Mouse (Mus musculus) cerebellum, adult (tissue): ENCODE measurements around the gene Atp8a2.
A peak's percentile ranks its signal among the peaks of the same experiment; 100 is the strongest.

Experiments used
- ATAC-seq: cut with Nextera tagmentation; 2 replicates; pipeline ENCODE4 v1.9.2; 2017; ENCODE audit warnings: mild to moderate bottlenecking, moderate library complexity, mixed read lengths; ENCODE audit not compliant: insufficient number of reproducible peaks, low FRiP score, low TSS enrichment

Gene Atp8a2

GRCm38 (mm10) chr14:59806910-59807309, 390.1 kb downstream of the Atp8a2 start:
- no peak for ATAC-seq

DNA sequence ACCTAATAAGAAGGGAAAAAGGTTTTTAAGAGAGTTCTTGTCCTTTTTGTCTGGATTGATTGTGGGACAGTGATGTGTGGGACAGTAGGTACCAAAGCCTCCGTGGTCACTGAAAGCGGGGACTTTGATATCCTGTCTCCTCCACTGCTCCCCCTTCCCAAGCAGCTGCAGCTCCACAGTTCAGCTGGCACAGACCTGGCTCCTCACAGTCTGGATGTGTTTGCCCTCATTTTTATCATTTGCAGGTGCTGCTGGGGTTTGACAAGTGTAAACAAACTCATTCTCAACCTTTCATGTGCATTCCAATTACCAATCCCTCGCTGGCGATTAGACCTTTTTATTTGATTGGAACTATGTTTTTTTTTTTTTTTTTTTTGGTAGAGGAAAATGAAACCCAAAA, 390.8 kb downstream of the Atp8a2 start:
- no peak for ATAC-seq

- no peak for ATAC-seq
These were observed 391.3 kb downstream of the Atp8a2 start for GRCm38 (mm10) chr14:59805683-59806082.

GRCm38 (mm10) chr14:59801961-59802599, 394.9 kb downstream of the Atp8a2 start:
- ATAC-seq: no peak

- ATAC-seq: no peak
These were observed 397.5 kb downstream of the Atp8a2 start for GRCm38 (mm10) chr14:59799511-59799910.

- no peak for ATAC-seq
These were observed 403.1 kb downstream of the Atp8a2 start for GRCm38 (mm10) chr14:59793841-59794240.

GRCm38 (mm10) chr14:59783348-59784341, 413.3 kb downstream of the Atp8a2 start:
- ATAC-seq: no peak

- ATAC-seq: no peak
These were observed 416.6 kb downstream of the Atp8a2 start for GRCm38 (mm10) chr14:59780391-59780790.

DNA sequence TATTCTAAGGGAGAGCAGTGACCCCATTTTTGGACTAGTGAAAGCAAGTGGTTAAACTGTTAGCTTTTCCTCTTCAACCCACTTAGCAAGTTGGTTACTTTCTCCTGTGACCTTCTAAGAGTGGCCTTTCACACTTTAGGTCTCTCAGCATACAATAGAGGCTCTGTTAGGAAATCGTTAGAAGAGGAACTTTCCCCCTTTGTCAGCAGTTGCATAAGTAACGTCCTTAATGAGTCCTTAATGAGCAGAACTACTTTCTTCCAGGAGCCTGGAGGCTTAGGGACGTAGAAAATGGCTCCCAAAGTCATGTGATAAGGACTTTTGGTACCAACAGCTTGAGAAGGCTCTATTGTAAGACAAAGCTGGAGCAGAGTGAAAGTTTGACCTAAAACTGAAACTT, 434.8 kb downstream of the Atp8a2 start:
- no peak for ATAC-seq

GRCm38 (mm10) chr14:59759900-59760493, 437.0 kb downstream of the Atp8a2 start:
- no peak for ATAC-seq

DNA sequence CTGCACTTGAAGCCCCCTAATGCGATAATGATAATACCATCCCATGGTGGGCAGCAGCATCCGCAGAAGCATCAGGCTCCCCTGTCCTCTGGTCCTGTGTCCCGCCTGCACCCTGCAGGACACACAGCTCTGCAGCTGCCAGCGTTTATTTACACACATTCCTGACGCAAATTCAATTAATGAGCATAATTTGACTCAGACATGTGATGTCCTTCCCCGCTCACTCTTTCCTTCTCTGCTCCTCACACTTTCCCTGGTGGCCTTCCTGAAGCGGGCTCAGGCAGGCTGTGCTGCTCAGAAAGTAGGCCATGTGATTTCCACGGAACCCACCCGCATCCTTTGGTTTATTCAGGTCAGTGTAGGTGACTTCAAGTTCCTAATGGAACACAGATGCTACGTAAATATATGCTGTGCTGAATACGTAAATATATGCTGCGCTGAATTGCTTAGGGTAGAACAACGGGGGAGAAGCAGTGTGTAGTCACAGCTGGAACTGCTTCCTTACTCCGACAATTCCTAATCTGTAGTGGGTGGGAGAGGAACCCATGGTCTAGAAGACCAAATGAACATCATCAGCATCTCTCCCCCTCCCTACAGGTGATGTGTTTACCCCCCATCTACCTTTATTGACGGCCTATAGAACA, 437.7 kb downstream of the Atp8a2 start:
- no peak for ATAC-seq

DNA sequence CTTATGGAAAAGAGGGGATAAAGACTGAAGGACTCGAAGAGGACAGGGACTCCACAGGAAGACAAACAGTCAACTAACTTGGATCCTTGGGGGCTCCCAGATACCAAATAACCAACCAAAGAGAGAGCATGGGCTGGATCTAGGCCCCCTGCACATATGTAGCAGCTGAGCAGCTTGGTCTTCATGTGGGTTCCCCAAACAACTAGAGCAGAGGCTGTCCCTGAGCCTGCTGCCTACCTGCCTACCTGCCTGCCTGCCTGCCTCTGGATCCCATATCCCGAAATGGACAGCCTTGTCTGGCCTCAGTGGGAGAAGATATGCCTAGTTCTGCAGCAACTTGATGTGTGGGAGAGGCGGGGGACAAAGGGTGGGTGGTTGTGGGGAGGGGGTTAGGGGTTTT, 444.6 kb downstream of the Atp8a2 start:
- ATAC-seq: no peak

- no peak for ATAC-seq
These were observed 447.0 kb downstream of the Atp8a2 start for GRCm38 (mm10) chr14:59750005-59750404.

GRCm38 (mm10) chr14:59745676-59746075, 451.3 kb downstream of the Atp8a2 start:
- ATAC-seq: no peak

- ATAC-seq: no peak
These were observed 455.2 kb downstream of the Atp8a2 start for GRCm38 (mm10) chr14:59741752-59742151.

- no peak for ATAC-seq
These were observed 457.5 kb downstream of the Atp8a2 start for GRCm38 (mm10) chr14:59739446-59739845.

DNA sequence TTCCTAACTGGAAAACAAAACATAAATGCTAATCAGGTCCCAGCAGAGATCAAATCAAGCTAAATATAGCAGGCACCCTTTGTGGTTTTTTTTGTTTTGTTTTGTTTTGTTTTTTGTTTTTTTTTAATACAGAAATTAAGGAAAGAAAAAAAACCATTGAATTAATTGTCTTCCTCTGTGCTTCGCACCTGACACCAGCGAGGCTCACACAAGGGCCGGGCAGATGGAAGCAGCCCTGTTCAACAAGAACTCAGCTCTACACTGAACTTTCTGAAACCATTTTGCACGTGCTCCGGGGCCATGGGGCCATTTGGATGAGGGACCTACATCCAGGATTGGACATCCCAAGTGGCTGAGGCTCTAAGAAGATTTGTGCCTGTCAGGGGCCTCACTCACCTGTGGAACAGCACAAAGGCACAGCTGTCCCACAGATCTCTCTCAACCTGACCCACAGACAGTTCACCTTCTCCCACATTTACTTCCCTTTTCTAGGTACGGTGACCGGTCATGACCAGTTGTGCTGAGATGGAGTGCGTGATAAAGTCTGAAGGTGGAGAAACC, 459.2 kb downstream of the Atp8a2 start:
- ATAC-seq: no peak

GRCm38 (mm10) chr14:59736861-59737700, 459.9 kb downstream of the Atp8a2 start:
- ATAC-seq: peak; percentile 20; the same call in 1 of the 2 replicates

DNA sequence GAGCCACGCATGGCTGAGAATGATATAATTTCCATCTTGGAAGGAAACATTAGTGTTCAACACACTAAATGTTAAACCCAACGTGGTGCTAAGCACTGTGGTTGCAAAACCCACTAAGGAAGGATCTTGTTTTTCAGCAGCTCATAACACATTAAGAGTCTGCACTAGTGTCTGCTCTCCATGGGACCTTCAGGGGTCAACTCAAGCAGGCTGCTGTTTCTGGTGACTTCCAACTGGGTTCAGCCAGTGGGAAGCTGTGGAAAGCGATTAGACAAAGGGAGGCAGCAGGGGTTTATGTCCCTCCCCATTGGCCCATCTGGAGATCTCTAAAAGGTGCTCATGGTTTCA, 467.0 kb downstream of the Atp8a2 start:
- no peak for ATAC-seq
